Mouse (Mus musculus) lung, postnatal 10 days (tissue): ENCODE measurements at regions not wholly inside any gene's neighbourhood (a gene's known extent, or its start where the extent isn't known, plus 50 kb on each side); places are given as distances from the start of the nearest gene placed in this dataset.

ENCODE experiments used
- DNase-seq: peaks from one replicate; pipeline ENCODE4 v3.0.0; 2021

DNA sequence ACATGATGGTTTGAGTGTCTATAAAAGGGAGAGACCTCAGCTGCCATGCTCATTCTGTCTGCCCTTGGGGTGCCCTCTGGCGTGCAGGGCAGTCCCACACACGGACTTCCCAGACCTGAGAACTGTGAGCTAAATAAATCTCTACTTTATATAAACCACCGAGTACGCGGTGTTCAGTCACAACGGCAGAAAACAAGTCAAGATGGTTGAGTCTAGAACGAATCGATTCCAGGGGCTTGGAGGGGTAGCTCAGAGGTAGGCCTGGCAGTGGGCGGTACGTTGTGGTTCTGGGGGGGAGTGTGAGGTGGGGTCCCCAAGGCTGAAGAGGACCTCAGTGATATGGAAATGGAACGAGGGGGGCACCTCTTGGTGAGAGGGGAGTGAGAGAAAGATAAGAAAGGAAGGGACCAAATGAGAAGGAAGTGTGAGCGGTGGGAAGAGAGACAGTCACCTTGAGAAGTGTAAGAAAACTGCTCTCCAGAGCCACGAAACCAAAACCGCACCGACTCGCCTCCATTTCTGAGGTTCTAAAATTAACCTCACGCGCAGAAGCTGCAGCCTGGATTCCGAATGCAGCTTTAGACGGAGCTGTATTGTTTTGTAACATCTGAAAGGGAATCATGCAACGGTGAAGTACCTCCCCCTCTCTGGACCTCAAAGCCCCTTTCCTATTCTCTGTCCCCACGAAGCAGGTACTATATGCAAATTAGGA, 117.0 kb downstream of the Mis18a start:
- no peak for DNase-seq

DNA sequence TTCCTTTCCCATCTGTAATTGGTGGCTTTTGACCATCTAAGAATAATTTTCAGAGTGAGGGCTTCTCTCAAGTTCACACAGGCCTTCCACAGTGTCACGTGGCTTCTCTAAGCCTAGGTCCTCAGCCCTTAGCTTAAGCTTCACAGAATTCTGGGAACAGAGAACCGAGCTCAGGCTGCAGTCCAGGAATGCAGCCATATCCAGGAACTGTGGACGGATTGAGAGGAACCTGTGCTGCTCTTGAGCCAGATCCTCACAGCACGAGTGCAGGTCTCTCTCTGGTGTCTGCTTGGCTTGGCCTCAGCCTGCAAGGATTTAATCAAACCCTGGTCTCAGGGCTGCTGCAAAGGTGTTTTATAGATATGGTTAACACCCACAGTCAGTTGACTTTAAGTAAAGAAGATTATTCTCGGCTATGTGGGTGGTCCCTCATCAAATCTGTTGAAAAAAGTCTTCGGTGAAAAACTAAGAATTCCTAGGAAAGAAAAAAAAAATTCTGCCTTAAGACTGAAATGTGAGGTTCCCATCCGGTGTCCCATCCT, 127.8 kb downstream of the Mis18a start:
- no peak for DNase-seq

DNA sequence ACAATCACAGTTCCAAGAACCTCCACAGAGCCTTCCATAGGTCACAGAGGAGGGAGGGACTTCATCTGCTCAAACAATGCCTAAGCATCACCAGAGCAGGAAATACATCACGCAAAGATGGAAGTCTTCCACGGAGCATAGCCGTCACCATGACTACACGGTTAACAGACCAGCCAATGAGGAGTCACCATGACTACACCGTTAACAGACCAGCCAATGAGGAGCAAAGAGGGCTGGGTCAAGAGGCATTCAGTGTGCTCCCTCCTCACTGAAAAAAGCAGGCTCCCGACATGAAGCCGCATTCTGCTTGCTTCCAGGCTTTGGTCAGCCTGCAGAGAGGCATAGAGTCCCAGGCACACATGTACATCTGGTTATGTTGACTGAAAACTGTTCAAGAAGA, 128.5 kb downstream of the Mis18a start:
- no peak for DNase-seq

DNA sequence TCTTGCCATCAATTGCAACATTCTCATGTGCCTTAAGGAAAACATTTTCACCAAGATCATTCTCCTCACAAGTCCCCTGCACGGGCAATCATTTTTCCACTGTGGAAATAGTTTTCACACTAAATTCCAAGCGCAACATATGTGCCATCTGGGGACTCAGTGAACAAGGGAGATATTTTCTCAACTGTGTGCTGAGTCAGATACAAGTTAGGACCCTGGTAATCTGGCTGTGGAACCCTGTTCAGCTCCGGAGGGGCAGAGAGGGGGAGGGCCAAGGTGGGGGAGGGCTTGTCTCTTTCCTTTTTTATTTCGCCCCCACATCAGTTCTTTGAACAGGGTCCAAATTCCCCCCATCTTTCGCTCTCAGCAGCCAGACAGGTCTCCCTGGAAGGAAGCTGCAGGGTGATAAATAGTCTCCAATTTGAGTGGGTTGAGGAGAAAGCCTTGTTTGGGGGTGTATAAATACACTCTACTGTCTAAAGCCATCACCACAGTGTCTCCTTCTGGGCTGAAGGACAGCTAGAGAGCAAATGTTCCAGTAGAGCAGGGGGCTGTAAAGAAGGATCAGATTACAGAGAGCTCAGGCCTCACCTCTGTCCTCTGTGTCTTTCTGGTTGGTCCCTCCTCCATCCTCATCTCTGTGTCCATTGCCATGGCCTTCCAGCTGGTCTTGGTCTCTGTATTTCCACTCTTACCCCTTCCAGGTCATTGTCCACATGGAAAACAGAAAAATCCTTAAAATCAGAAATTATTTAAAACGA, 134.3 kb downstream of the Mis18a start:
- no peak for DNase-seq

DNA sequence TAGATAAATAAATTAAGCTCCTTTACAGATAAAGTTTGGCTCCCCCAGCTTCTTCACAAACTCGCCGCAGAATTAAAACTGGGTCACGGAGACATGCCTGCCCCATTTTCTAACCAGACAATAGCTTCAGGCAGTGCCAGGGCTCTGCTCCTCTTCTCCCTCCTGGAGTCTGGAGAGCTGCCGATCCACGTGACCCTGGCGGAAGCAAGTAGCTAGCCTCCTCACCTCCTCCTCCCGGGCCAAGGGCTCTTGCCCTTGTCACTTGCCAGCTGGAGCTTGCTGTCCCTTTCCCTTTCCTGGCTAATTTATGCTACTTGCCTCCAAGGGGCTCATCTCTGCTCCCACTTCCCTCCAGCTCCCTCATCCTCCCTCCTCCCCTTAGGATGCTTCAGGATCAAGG, 142.0 kb downstream of the Mis18a start:
- DNase-seq, result no peak

DNA sequence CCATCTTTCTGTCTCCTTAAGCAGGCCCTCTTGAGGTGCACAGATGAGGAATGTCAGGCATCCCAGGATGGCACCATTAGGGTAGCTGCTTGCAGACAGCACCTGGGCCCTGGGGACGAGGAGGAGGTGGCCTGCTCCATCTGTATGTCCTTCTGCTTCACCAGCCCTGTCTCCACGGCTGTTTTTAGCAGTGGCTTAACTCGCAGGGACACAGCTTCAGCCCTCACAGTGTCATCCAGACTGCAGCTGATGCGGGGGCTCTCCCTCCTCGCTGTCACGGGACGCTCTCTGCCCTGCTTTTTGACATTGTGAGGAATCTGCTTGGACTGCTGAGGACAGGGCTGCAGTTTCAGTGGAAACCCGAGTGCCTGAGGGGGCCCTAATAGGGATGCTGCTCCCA, 146.8 kb downstream of the Mis18a start:
- DNase-seq, result no peak

DNA sequence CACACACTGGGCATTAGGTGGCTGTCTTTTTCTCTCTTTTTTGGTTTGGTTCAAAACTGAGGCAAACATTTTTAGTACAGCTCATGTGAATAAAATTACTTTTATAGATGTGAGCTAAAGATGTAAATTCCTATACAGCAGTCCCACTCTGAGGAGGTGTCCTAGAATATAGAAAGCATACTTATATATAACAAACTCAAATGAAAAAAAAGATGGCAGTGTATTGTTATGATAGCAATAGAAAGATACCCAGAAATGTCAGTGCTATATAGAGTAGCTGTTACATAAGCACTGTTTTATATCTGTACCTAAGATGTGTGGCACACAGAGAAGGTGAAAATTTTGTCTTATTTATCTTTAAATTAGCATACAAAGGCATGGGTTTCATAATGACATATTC, 156.1 kb downstream of the Mis18a start:
- DNase-seq, result no peak

DNA sequence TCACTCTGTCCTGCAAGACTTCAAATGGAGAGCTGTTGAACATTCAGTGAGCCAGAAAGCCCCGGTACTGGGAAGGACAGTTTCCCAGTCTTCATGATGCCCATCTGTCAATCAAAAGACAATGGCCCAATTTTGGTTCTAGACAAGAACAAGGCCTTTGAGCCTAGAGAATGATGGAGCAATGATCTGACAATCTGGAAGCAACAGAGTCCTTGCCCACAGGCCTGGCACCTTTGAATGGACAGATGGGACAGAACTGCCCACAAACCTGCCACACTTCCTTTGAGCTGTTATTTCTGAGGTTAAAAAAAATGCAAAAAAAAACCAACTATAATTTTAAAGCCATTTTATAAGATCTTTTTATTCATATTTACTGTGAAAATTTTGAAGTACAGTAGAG, 157.4 kb downstream of the Mis18a start:
- no peak for DNase-seq

DNA sequence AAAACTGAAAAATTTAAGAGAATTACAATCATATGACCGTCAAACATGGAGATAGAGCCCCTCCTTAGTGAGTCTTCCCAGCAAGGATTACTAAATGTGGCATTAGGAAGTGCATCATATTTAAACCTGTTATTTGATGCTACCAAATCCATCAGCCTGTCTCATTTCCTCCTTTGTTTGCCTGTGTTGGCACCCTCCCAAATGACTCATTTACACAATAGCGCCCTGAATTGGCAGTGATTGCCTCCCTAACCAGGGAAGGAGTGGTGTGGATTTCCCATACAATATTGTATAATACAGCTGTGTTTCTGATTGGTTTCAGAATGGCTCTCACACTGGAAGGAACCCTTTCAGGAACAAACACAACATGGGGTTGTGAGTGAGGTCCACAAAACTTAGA, 162.0 kb downstream of the Mis18a start:
- no peak for DNase-seq

DNA sequence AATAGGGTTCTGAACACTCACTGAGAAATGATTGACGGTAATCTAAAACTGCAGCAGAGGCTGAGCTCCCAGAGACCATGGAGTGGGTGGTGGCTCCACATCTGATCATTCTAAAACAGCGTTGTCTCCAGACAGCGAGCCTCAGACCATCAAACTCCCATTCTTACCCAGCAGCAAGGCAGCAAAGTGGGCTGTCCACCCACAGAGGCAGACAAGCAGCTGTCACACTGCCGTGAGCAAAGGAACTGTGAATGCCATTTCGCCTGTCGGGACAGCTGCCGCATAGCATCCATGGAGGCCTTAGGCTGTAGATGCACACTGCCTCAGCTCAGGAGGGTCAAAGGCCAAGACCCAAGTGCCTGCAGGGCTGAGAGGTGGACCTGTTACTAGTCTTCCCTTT, 167.3 kb downstream of the Hunk start:
- no peak for DNase-seq

DNA sequence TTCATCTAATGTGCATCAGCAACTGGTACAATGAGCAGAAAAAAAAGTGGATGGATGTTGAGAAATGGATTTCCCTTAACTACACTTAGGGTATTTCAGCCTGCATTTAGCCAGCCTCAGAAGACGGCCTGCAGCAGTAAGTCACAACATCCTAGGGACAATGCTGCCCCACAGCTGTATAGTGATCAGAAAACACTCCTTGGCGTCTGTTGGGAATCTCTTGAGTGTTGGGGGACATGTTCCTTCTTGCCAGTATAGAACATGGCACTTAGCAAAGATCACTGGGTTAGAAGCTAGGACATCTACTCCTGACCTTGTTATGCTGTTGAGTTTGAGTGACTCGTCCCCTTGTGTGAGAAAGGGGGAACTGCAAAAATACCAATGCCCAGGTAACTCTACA, 165.2 kb downstream of the Hunk start:
- DNase-seq, result peak; percentile 49

DNA sequence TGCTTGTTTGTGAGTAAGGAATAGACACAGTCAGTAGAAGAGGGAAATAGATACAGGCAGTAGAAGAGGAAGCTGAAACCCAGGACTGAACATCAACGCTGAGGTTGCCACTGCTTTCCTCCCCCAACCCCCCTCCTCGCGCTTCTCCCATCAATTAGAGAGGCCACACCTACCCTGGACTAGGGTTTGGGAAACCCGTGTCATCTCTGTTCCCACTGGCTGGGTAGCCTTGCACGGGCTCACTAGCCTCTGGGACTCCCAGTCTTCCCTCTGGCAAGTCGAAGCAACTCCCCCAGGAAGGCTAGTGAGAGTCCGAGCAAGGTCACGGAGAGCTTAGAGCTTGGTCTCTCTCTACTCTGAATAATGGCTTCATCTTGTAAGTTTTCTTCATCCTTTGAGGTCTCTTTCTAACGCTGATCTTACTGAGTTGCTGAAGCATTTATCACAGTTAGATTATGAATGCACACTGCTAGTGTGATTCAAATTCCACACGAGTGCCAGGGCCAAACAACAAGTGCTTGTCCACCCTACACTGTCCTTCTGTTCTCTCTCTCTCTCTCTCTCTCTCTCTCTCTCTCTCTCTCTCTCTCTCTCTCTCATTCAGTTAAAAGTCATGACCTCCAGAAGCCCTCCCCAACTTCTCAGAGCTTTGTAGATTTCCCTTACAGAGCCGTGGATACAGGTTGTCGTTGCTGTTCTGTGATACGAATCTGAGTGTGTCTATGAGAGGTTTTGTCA, 164.4 kb downstream of the Hunk start:
- no peak for DNase-seq
